Mouse (Mus musculus) MEL (cell line): Measurements from ENCODE around the gene Cyb5d2. TPM values are rescaled to one million over a fixed set of nuclear protein-coding genes. Genes with fewer than 3 reads are reported as not detected.

Experiments
- DNase-seq: peaks from one replicate; pipeline ENCODE4 v3.0.0; 2011; ENCODE audit warnings: low read depth, low spot score
- H3K27ac ChIP-seq: 2 replicates; pipeline ENCODE4 v1.5.1; 2012; ENCODE audit warnings: low read depth, mild to moderate bottlenecking, control low read depth, low read length, moderate library complexity; ENCODE audit not compliant: control insufficient read depth
- H3K27me3 ChIP-seq, 2 experiments: fragments of 150-350 bp in 1 of 2; sonication (generic) in 1 of 2; 2 replicates each; pipeline ENCODE4 v1.6.1; 2012; ENCODE audit warnings: low read length in 2 of 2, mild to moderate bottlenecking in 2 of 2, improper control_type of control experiment in 1 of 2, moderate library complexity in 1 of 2; ENCODE audit not compliant: insufficient read depth in 2 of 2, control insufficient read depth in 1 of 2
- H3K36me3 ChIP-seq, 2 experiments: 2 replicates each; pipeline ENCODE4 v1.6.1; 2012 to 2014; ENCODE audit warnings: low read length in 2 of 2, improper control_type of control experiment in 1 of 2, inconsistent platforms in 1 of 2, mild to moderate bottlenecking in 1 of 2; ENCODE audit not compliant: insufficient read depth in 2 of 2, control insufficient read depth in 1 of 2
- H3K4me1 ChIP-seq, 2 experiments: fragments of 150-350 bp in 1 of 2; sonication (generic) in 1 of 2; 2 replicates each; pipeline ENCODE4 v1.6.1; 2012; ENCODE audit warnings: low read length in 2 of 2, improper control_type of control experiment in 1 of 2, mild to moderate bottlenecking in 1 of 2; ENCODE audit not compliant: insufficient read depth in 2 of 2, control insufficient read depth in 1 of 2
- H3K4me3 ChIP-seq, 2 experiments: fragments of 150-350 bp in 1 of 2; sonication (generic) in 1 of 2; 2 replicates each; pipeline ENCODE4 v1.5.1; 2012; ENCODE audit warnings: low read depth in 2 of 2, low read length in 2 of 2, mild to moderate bottlenecking in 2 of 2, moderate library complexity in 2 of 2, control low read depth in 1 of 2, improper control_type of control experiment in 1 of 2; ENCODE audit not compliant: control insufficient read depth in 1 of 2, insufficient read depth in 1 of 2
- H3K79me2 ChIP-seq: 2 replicates; pipeline ENCODE4 v1.6.1; 2012; ENCODE audit warnings: mild to moderate bottlenecking, low read length, moderate library complexity; ENCODE audit not compliant: control insufficient read depth, poor library complexity, insufficient read depth
- H3K9ac ChIP-seq: 2 replicates; pipeline ENCODE4 v1.6.1; 2012; ENCODE audit warnings: low read depth, mild to moderate bottlenecking, control low read depth, low read length, moderate library complexity; ENCODE audit not compliant: control insufficient read depth, poor library complexity, severe bottlenecking
- H3K9me3 ChIP-seq: fragments of 150-350 bp; sonication (generic); replicated peaks from 2 replicates; pipeline ENCODE4 v1.6.1; 2012; ENCODE audit warnings: mild to moderate bottlenecking, low read length, improper control_type of control experiment, moderate library complexity; ENCODE audit not compliant: insufficient read depth
- ETS1 ChIP-seq: IDR thresholded peaks from 2 replicates; pipeline ENCODE4 v1.6.1; 2012; ENCODE audit warnings: low read depth, mild to moderate bottlenecking, inconsistent platforms, low read length, improper control_type of control experiment, moderate library complexity
- JUND ChIP-seq: IDR thresholded peaks from 2 replicates; pipeline ENCODE4 v1.6.1; 2011; ENCODE audit warnings: low read depth, mild to moderate bottlenecking, improper control_type of control experiment, low read length
- KAT2A ChIP-seq: conservative IDR thresholded peaks from 2 replicates; pipeline ENCODE4 v1.6.1; 2012; ENCODE audit warnings: low read depth, low read length, improper control_type of control experiment, inconsistent platforms
- MAZ ChIP-seq: IDR thresholded peaks from 2 replicates; pipeline ENCODE4 v1.6.1; 2012; ENCODE audit warnings: low read depth, mild to moderate bottlenecking, inconsistent platforms, low read length, improper control_type of control experiment
- MEF2A ChIP-seq: IDR thresholded peaks from 2 replicates; pipeline ENCODE4 v1.6.1; 2014; ENCODE audit warnings: low read depth, mild to moderate bottlenecking, inconsistent platforms, low read length, improper control_type of control experiment; ENCODE audit not compliant: poor library complexity, insufficient replicate concordance, severe bottlenecking; ENCODE audit errors: extremely low read depth
- MYC ChIP-seq: IDR thresholded peaks from 2 replicates; pipeline ENCODE4 v1.6.1; 2011; ENCODE audit warnings: low read depth, mild to moderate bottlenecking, low read length, improper control_type of control experiment, moderate library complexity
- NELFE ChIP-seq: IDR thresholded peaks from 2 replicates; pipeline ENCODE4 v1.6.1; 2011; ENCODE audit warnings: low read depth, low read length, improper control_type of control experiment
- NRF1 ChIP-seq: IDR thresholded peaks from 2 replicates; pipeline ENCODE4 v1.6.1; 2014; ENCODE audit warnings: low read depth, mild to moderate bottlenecking, inconsistent platforms, low read length, improper control_type of control experiment, moderate library complexity; ENCODE audit not compliant: poor library complexity, insufficient read depth, severe bottlenecking
- RAD21 ChIP-seq: IDR thresholded peaks from 2 replicates; pipeline ENCODE4 v1.6.1; 2011; ENCODE audit warnings: mild to moderate bottlenecking, low read depth, low read length, improper control_type of control experiment
- SMC3 ChIP-seq: IDR thresholded peaks from 2 replicates; pipeline ENCODE4 v1.6.1; 2011; ENCODE audit warnings: low read depth, low read length, improper control_type of control experiment
- TAL1 ChIP-seq: IDR thresholded peaks from 2 replicates; pipeline ENCODE4 v1.6.1; 2012; ENCODE audit warnings: mild to moderate bottlenecking, inconsistent platforms, low read length, moderate library complexity, mixed read lengths
- TCF12 ChIP-seq: IDR thresholded peaks from 2 replicates; pipeline ENCODE4 v1.6.1; 2014; ENCODE audit warnings: low read depth, mild to moderate bottlenecking, inconsistent platforms, low read length, improper control_type of control experiment, moderate library complexity
- UBTF ChIP-seq: IDR thresholded peaks from 2 replicates; pipeline ENCODE4 v1.6.1; 2012; ENCODE audit warnings: low read depth, mild to moderate bottlenecking, inconsistent platforms, low read length, improper control_type of control experiment, moderate library complexity, borderline replicate concordance; ENCODE audit not compliant: insufficient read depth
- USF1 ChIP-seq: IDR thresholded peaks from 2 replicates; pipeline ENCODE4 v1.6.1; 2014; ENCODE audit warnings: low read depth, mild to moderate bottlenecking, inconsistent platforms, low read length, improper control_type of control experiment, moderate library complexity
- ZC3H11A ChIP-seq: IDR thresholded peaks from 2 replicates; pipeline ENCODE4 v1.6.1; 2012; ENCODE audit warnings: low read depth, mild to moderate bottlenecking, inconsistent platforms, low read length, improper control_type of control experiment
- ZKSCAN1 ChIP-seq: IDR thresholded peaks from 2 replicates; pipeline ENCODE4 v1.6.1; 2012; ENCODE audit warnings: low read depth, mild to moderate bottlenecking, inconsistent platforms, low read length, improper control_type of control experiment, moderate library complexity
- ZMIZ1 ChIP-seq: IDR thresholded peaks from 2 replicates; pipeline ENCODE4 v1.6.1; 2012; ENCODE audit warnings: low read depth, mild to moderate bottlenecking, inconsistent platforms, low read length, improper control_type of control experiment, moderate library complexity
- polyA plus RNA-seq, 2 experiments: library from polyadenylated mRNA; stranded (reverse) in 1 of 2; unstranded in 1 of 2; fragments of >175 nt in 1 of 2; fragments of >200 nt in 1 of 2; gene quantifications; 2 replicates each; pipeline versions ENCODE4 v1.2.1 to v1.2.4; 2012; ENCODE audit warnings: low replicate concordance in 2 of 2, low read depth in 1 of 2; ENCODE audit not compliant: insufficient read length in 2 of 2, insufficient read depth in 1 of 2, missing spikeins in 1 of 2
- total RNA-seq: library from RNA; depleted of rRNA; stranded (reverse); fragments of 300-350 nt; gene quantifications from 2 replicates; pipeline ENCODE4 v1.2.3, GENCODE M21; 2012

Gene Cyb5d2
- total and polyA plus RNA-seq, 3 experiments: 4.6 to 7.2 TPM; not detected in 1

DNA sequence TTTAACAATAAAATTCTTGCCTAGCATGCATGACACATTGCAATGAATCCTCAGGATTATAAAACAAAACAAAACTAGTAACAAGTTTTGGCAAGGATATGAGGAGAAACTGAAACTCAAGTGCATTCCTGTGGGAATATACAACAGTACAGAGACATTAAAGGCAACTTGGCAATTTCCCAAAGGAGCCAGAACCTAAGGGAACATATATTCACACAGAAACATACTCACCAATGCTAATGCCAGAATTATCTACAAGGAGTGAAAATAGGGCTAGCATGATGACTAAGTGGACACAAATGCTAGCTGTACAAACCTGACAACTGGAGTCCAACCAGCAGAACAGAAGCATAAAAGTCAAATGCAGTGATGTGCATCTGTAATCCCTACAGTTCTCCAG lies 3.9 kb downstream of the Cyb5d2 start:
- H3K4me3 ChIP-seq: no peak overlapping the region
- no peak for TF ChIP-seq KAT2A
- TF ChIP-seq ZKSCAN1: no peak
- no peak for TF ChIP-seq ZMIZ1
- TF ChIP-seq, all 39 proteins: peak for 0

GRCm38 (mm10) chr11:72782503-72782902 lies 13.4 kb downstream of the Cyb5d2 start:
- TF ChIP-seq NRF1 (no peak), MAZ (no peak), JUND (no peak), MEF2A (no peak), NELFE (no peak), TAL1 (no peak), UBTF (no peak), ZMIZ1 (no peak), ZC3H11A (no peak), USF1 (no peak), RAD21 (no peak), MYC (no peak), SMC3 (no peak), ETS1 (no peak), TCF12 (no peak)
- no peaks in the 10 kb centered on the region for H3K27me3 ChIP-seq
- no peaks in the 10 kb centered on the region for H3K9me3 ChIP-seq
- no peak overlapping the region for H3K4me3 ChIP-seq
- H3K4me1 ChIP-seq: no peaks in the 10 kb centered on the region
- DNase-seq: no peak
- no peak overlapping the region for H3K27ac ChIP-seq
- no peaks in the 10 kb centered on the region for H3K79me2 ChIP-seq
- no peaks in the 10 kb centered on the region for H3K36me3 ChIP-seq
- no peak overlapping the region for H3K9ac ChIP-seq

More for the DNA sequence above, 3.9 kb downstream of the Cyb5d2 start:
- peaks cover 12% of the 10 kb centered on the region for H3K79me2 ChIP-seq
- no peaks in the 10 kb centered on the region for H3K9me3 ChIP-seq
- H3K27ac ChIP-seq: no peak overlapping the region
- no peak for DNase-seq
- H3K4me1 ChIP-seq: peaks cover 6 to 7% of the 10 kb centered on the region in 2 experiments
- H3K36me3 ChIP-seq: peaks cover 0 to 15% of the 10 kb centered on the region in 2 experiments; a peak in 2 of 4 replicates
- no peak overlapping the region for H3K9ac ChIP-seq
- H3K27me3 ChIP-seq: no peaks in the 10 kb centered on the region
